Mouse (Mus musculus) cerebellum, adult 9-11 months (tissue): Measurements from ENCODE around the gene Chd1l.

ENCODE experiments used
- DNase-seq: peaks from one replicate; pipeline ENCODE4 v3.0.0; 2022

Gene Chd1l

GRCm38 (mm10) chr3:97617091-97617825 lies 7.3 kb upstream of the Chd1l start:
- DNase-seq: no peak

GRCm38 (mm10) chr3:97615933-97616332 lies 5.9 kb upstream of the Chd1l start:
- DNase-seq: no peak

GRCm38 (mm10) chr3:97615154-97615553 lies 5.2 kb upstream of the Chd1l start:
- DNase-seq: no peak

GRCm38 (mm10) chr3:97611021-97611420 lies 1.0 kb upstream of the Chd1l start:
- no peak for DNase-seq

- DNase-seq: peak; percentile 34
Measured at GRCm38 (mm10) chr3:97609201-97609844, 680 bp downstream of the Chd1l start.

- no peak for DNase-seq
Measured at GRCm38 (mm10) chr3:97600050-97600832, 9.8 kb downstream of the Chd1l start.

- DNase-seq: no peak
Measured at GRCm38 (mm10) chr3:97596796-97597195, 13.2 kb downstream of the Chd1l start.

GRCm38 (mm10) chr3:97595066-97595465 lies 14.9 kb downstream of the Chd1l start:
- no peak for DNase-seq

GRCm38 (mm10) chr3:97594140-97594539 lies 15.9 kb downstream of the Chd1l start:
- no peak for DNase-seq

GRCm38 (mm10) chr3:97593089-97593488 lies 16.9 kb downstream of the Chd1l start:
- DNase-seq: no peak

- DNase-seq: no peak
Measured at GRCm38 (mm10) chr3:97590699-97591098, 19.3 kb downstream of the Chd1l start.

- DNase-seq: no peak
Measured at GRCm38 (mm10) chr3:97587656-97588055, 22.3 kb downstream of the Chd1l start.

- DNase-seq: peak; percentile 48
Measured at GRCm38 (mm10) chr3:97585383-97586160, 24.4 kb downstream of the Chd1l start.

- DNase-seq: no peak
Measured at GRCm38 (mm10) chr3:97573807-97574206, 36.2 kb downstream of the Chd1l start.

- no peak for DNase-seq
Measured at GRCm38 (mm10) chr3:97564588-97564987, 45.4 kb downstream of the Chd1l start.

- DNase-seq: no peak
Measured at GRCm38 (mm10) chr3:97558554-97558953, 51.4 kb downstream of the Chd1l start.

GRCm38 (mm10) chr3:97546205-97546604 lies 63.8 kb downstream of the Chd1l start:
- no peak for DNase-seq

GRCm38 (mm10) chr3:97540171-97540570 lies 69.8 kb downstream of the Chd1l start:
- DNase-seq: no peak

GRCm38 (mm10) chr3:97538634-97539033 lies 71.4 kb downstream of the Chd1l start:
- no peak for DNase-seq

GRCm38 (mm10) chr3:97537006-97537405 lies 73.0 kb downstream of the Chd1l start:
- no peak for DNase-seq

GRCm38 (mm10) chr3:97535660-97536059 lies 74.3 kb downstream of the Chd1l start:
- DNase-seq: no peak

GRCm38 (mm10) chr3:97525458-97525857 lies 84.5 kb downstream of the Chd1l start:
- DNase-seq: no peak

GRCm38 (mm10) chr3:97524835-97525234 lies 85.2 kb downstream of the Chd1l start:
- DNase-seq: no peak
